Mouse (Mus musculus) neutrophil, adult 5-6 weeks (primary cell): ENCODE data around the gene Hoxb7. TPM values are rescaled to one million over a fixed set of nuclear protein-coding genes. Genes with fewer than 3 reads are reported as not detected.

ENCODE experiments used
- ATAC-seq: fragments of 151-379, 151-347 bp; 2 replicates; pipeline ENCODE4 v1.8.0; 2017; ENCODE audit warnings: mild to moderate bottlenecking, moderate TSS enrichment; ENCODE audit not compliant: insufficient number of reproducible peaks, poor library complexity, low FRiP score, severe bottlenecking; ENCODE audit errors: extremely low read depth
- total RNA-seq: library from RNA; stranded (forward); fragments of 200-1000 nt; gene quantifications from 2 replicates; pipeline ENCODE4 v1.2.3, GENCODE M21; 2017

The Hoxb7 gene
- total RNA-seq, 1 experiment from 2014 or later, result not detected

GRCm38 (mm10) chr11:96296997-96297396 lies 10.6 kb downstream of the Hoxb7 start:
- no peak for ATAC-seq

GRCm38 (mm10) chr11:96297428-96297827 lies 11.0 kb downstream of the Hoxb7 start:
- ATAC-seq, result no peak

- ATAC-seq, result no peak
Measured at GRCm38 (mm10) chr11:96297968-96298635, 11.7 kb downstream of the Hoxb7 start.

GRCm38 (mm10) chr11:96298895-96299667 lies 12.7 kb downstream of the Hoxb7 start:
- ATAC-seq, result no peak

GRCm38 (mm10) chr11:96299781-96300180 lies 13.4 kb downstream of the Hoxb7 start:
- ATAC-seq, result no peak

GRCm38 (mm10) chr11:96300354-96301063 lies 14.1 kb downstream of the Hoxb7 start:
- ATAC-seq, result no peak

- ATAC-seq, result no peak
Measured at GRCm38 (mm10) chr11:96301064-96301431, 14.6 kb downstream of the Hoxb7 start.

GRCm38 (mm10) chr11:96301837-96302236 lies 15.4 kb downstream of the Hoxb7 start:
- ATAC-seq, result no peak

- ATAC-seq, result no peak
Measured at GRCm38 (mm10) chr11:96302381-96303150, 16.1 kb downstream of the Hoxb7 start.

GRCm38 (mm10) chr11:96303151-96304099 lies 17.0 kb downstream of the Hoxb7 start, which contains the start of gene Hoxb5:
TSS of gene Hoxb5 (plus strand) at chr11:96303336.
- 0 out of 2 replicates have a peak, but pooled peaks have one; percentile 30 for ATAC-seq

GRCm38 (mm10) chr11:96304381-96305195 lies 18.2 kb downstream of the Hoxb7 start:
- ATAC-seq, result no peak

GRCm38 (mm10) chr11:96305505-96306182 lies 19.2 kb downstream of the Hoxb7 start:
- no peak for ATAC-seq

- no peak for ATAC-seq
Measured at GRCm38 (mm10) chr11:96306183-96306907, 19.9 kb downstream of the Hoxb7 start.

- no peak for ATAC-seq
Measured at GRCm38 (mm10) chr11:96306908-96307269, 20.5 kb downstream of the Hoxb7 start.

- ATAC-seq, result no peak
Measured at GRCm38 (mm10) chr11:96308763-96309162, 22.3 kb downstream of the Hoxb7 start.

- no peak for ATAC-seq
Measured at GRCm38 (mm10) chr11:96309288-96309687, 22.9 kb downstream of the Hoxb7 start.
